Mouse (Mus musculus) right cerebral cortex, postnatal 4 days (tissue): ENCODE data around the gene 1700113H08Rik.
A peak's percentile ranks its signal among the peaks of the same experiment; 100 is the strongest.

ENCODE experiments used
- DNase-seq: peaks from one replicate; pipeline ENCODE4 v3.0.0-alpha.2; 2022

The 1700113H08Rik gene

GRCm38 (mm10) chr10:87211046-87211445, 153.2 kb downstream of the 1700113H08Rik start:
- no peak for DNase-seq

GRCm38 (mm10) chr10:87212854-87213253, 155.0 kb downstream of the 1700113H08Rik start:
- no peak for DNase-seq

- peak; percentile 14 for DNase-seq
Observed at GRCm38 (mm10) chr10:87230071-87230910, 172.4 kb downstream of the 1700113H08Rik start.

GRCm38 (mm10) chr10:87239332-87240008, 181.6 kb downstream of the 1700113H08Rik start:
- no peak for DNase-seq

DNA sequence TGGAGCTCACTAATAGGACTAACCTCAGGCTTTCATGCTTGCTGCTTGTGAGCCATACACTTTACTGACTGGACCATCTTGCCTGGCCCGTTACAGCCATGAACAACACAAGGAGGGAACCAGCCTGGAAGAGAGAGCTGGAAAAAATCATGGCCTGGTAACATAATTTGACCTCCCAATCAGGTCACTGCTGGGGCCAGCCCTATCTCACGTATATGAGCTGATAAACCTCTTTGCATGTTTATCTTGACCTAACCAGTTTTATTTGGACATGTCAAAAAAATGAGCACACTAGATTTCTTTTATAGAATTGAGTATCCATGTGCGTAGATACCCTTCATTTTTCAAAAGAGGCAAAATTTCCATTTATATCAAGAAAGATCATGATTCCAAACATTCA, 213.9 kb downstream of the 1700113H08Rik start:
- no peak for DNase-seq

DNA sequence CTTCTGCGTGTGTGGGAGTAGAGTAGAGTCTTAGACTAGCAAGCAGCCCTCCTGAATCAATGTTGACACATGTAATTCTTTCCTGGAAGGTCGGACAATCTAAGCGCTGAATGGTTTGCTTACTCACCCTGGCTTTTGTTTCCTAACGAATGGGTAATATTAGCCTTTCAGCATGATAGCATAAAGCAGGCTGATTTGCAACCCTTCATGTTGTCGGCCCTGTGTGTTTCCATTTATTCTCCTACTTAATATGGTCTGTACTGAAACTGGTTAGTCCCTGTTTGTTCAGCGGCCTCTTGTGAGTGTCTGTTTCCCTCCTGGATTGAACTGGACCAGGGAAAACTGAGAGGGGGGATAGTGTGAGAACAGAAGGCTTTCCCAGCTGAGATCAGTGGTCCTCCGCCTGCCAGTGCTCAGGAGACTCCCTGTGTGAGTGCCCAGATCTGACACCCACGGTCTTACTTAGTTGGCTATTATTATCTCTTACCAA, 214.3 kb downstream of the 1700113H08Rik start:
- DNase-seq: no peak

DNA sequence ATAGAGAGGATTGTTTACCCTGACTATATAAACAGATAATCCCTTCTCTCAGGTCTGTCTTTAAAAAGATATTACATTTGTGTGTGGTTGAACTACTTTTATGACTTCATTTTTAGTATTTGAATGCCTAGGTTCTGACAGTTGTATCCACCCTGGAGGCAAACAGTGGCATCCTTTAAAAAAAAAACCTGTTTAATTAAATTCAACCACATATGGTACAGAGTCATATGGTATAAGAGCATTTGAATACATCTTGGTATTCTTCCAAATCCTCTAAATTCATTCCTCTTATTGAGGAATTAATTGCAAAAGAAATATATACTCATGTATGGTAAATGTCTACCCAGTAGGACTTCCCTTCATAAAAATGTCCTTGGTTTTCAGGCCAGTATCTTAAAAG, 217.2 kb downstream of the 1700113H08Rik start:
- no peak for DNase-seq
